Mouse (Mus musculus) stomach, embryonic 16.5 days (tissue): ENCODE results near the gene Cetn4. TPM values are rescaled to one million over a fixed set of nuclear protein-coding genes. Genes with fewer than 3 reads are reported as not detected.

Source experiments
- ATAC-seq: fragments of 200-750 bp; cut with Nextera tagmentation; 2 replicates; pipeline ENCODE4 v1.8.0; 2017; ENCODE audit warnings: moderate number of reproducible peaks, moderate TSS enrichment; ENCODE audit not compliant: insufficient read depth, low FRiP score
- H3K27ac ChIP-seq: fragments of 300-500 bp; sonication (generic); 2 replicates; pipeline ENCODE4 v1.5.1; 2014; ENCODE audit warnings: low read length
- H3K27me3 ChIP-seq: fragments of 300-500 bp; sonication (generic); 2 replicates; pipeline ENCODE4 v1.6.1; 2014; ENCODE audit warnings: low read length, control low read depth, mixed read lengths; ENCODE audit not compliant: control insufficient read depth, insufficient read depth
- H3K36me3 ChIP-seq: fragments of 300-500 bp; sonication (generic); 2 replicates; pipeline ENCODE4 v1.6.1; 2014; ENCODE audit warnings: low read length; ENCODE audit not compliant: control insufficient read depth, insufficient read depth
- H3K4me1 ChIP-seq: fragments of 300-500 bp; sonication (generic); 2 replicates; pipeline ENCODE4 v1.6.1; 2014; ENCODE audit warnings: low read length, control low read depth, mixed read lengths; ENCODE audit not compliant: control insufficient read depth, insufficient read depth
- H3K4me2 ChIP-seq: fragments of 300-500 bp; sonication (generic); 2 replicates; pipeline ENCODE4 v1.6.1; 2014; ENCODE audit warnings: low read depth, low read length, mixed read lengths
- H3K4me3 ChIP-seq: fragments of 300-500 bp; sonication (generic); replicated peaks from 2 replicates; pipeline ENCODE4 v1.5.1; 2014; ENCODE audit warnings: mild to moderate bottlenecking, low read length
- H3K9ac ChIP-seq: fragments of 300-500 bp; sonication (generic); 2 replicates; pipeline ENCODE4 v1.6.1; 2014; ENCODE audit warnings: low read length
- H3K9me3 ChIP-seq: fragments of 300-500 bp; sonication (generic); replicated peaks from 2 replicates; pipeline ENCODE4 v1.6.1; 2016; ENCODE audit warnings: low read length, control low read depth; ENCODE audit not compliant: control insufficient read depth
- WGBS: fragments of 180-500 bp; shearing (Covaris S2); extraction: QIAGEN DNeasy Blood & Tissue Kit; methylation state at CpG from one replicate; pipeline ENCODE4 v1.1.7; 2014; 5-methylcytosine and 5-hydroxymethylcytosine counted together
- polyA plus RNA-seq: library from polyadenylated mRNA; unstranded; fragments of >200 nt; fragmentation: Nextera tagmentation; extraction: Ambion mirVana; gene quantifications from 2 replicates; pipeline ENCODE4 v1.2.1, GENCODE M21; 2015

Cetn4 gene
- polyA plus RNA-seq, 1 experiment from 2014 or later: 3.0 TPM

GRCm38 (mm10) chr3:37268338-37268737 is 44.2 kb downstream of the Cetn4 start:
- Histone ChIP-seq H3K4me2 (no peak overlapping the region), H3K36me3 (no peaks in the 10 kb centered on the region), H3K4me3 (no peak overlapping the region), H3K9ac (no peak overlapping the region), H3K27me3 (no peaks in the 10 kb centered on the region), H3K4me1 (no peaks in the 10 kb centered on the region), H3K27ac (no peak overlapping the region), H3K9me3 (no peaks in the 10 kb centered on the region)
- ATAC-seq: no peak
- 83% methylated on average over 11 of the region's 11 CpGs for WGBS

- Histone ChIP-seq H3K4me3 (no peak overlapping the region), H3K4me1 (no peaks in the 10 kb centered on the region), H3K4me2 (no peak overlapping the region), H3K27me3 (no peaks in the 10 kb centered on the region), H3K9ac (no peak overlapping the region), H3K9me3 (no peaks in the 10 kb centered on the region), H3K27ac (no peak overlapping the region), H3K36me3 (no peaks in the 10 kb centered on the region)
- ATAC-seq: no peak
- WGBS: 36% methylated on average over 10 of the region's 10 CpGs
Measured at GRCm38 (mm10) chr3:37259331-37259999, 53.0 kb downstream of the Cetn4 start.

DNA sequence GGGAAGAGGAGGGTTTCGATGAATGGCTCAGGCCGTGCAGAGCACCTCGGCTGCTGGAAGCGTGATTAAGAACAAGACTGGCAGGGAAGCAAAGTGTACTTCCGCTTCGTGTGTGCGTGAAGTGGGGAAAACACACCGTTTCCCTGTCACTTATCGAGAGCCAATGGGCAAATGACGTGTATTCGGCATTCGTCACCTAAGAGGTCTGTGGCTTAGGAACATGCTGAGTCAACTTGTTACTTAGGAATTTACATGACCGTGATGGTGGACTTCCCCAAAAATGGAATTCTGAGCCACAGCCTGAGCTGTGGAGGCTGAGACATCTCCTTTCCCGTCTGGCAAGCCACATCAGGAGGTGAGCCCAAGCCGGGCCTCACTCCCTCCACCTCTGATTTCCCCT is 54.7 kb downstream of the Cetn4 start:
- 86% methylated on average over 15 of the region's 15 CpGs for WGBS
- H3K4me3 ChIP-seq: no peak overlapping the region
- H3K27me3 ChIP-seq: no peaks in the 10 kb centered on the region
- H3K4me1 ChIP-seq: no peaks in the 10 kb centered on the region
- H3K9ac ChIP-seq: no peak overlapping the region
- no peak overlapping the region for H3K27ac ChIP-seq
- H3K36me3 ChIP-seq: no peaks in the 10 kb centered on the region
- no peak for ATAC-seq
- H3K9me3 ChIP-seq: no peaks in the 10 kb centered on the region
- H3K4me2 ChIP-seq: no peak overlapping the region

Other genes with a start within 250 kb of the Cetn4 start
- 0.20 and 0.71 TPM in 2 replicates for gene Adad1, start 249.2 kb downstream of the Cetn4 start, polyA plus RNA-seq
- gene Il2, start 186.7 kb downstream of the Cetn4 start, polyA plus RNA-seq: 0.21 and 0.35 TPM in 2 replicates
- gene Il21, start 80.1 kb downstream of the Cetn4 start, polyA plus RNA-seq: not detected in 2 replicates
- gene Bbs12, start 154 bp downstream of the Cetn4 start, polyA plus RNA-seq: 5.6 and 6.5 TPM in 2 replicates
- gene Fgf2, start 35.6 kb upstream of the Cetn4 start, polyA plus RNA-seq: 2.0 and 2.3 TPM in 2 replicates
- 28.0 and 33.2 TPM in 2 replicates for gene Spata5, start 107.2 kb upstream of the Cetn4 start, polyA plus RNA-seq
- 6.0 and 8.5 TPM in 2 replicates for gene Nudt6, start 107.5 kb upstream of the Cetn4 start, polyA plus RNA-seq